Mouse (Mus musculus): Measurements from ENCODE around the gene Tead1.

DNA sequence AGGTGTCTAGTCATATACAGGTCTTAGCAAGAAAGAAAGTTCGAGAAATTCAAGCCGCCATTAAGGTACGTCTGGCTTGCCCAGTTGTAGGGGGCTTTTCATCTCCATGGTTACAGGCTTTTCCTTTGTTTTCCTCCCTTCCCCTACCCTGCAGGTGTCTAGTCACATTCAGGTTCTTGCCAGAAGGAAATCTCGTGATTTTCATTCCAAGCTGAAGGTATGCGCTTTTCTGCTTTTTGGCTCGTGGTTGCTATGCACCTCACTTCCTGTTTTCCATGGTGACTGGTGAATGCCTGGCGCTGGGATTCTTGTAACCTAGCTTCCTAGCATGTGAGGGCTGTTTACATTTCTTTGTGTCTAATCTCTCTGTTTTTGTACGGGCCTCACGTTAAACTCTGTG lies 162.8 kb downstream of the Tead1 start:
- TF ChIP-seq CTCF (IDR thresholded peaks at IDR 0.05; ENCODE audit: low read depth) = no peak
- TF ChIP-seq EP300 (IDR thresholded peaks at IDR 0.05; ENCODE audit: low read depth) = 0 out of 2 replicates have a peak, but pooled peaks have one; percentile 8
